Mouse (Mus musculus) midbrain, embryonic 11.5 days (tissue): ENCODE data around the gene Vtcn1. TPM values are rescaled to one million over a fixed set of nuclear protein-coding genes. Genes with fewer than 3 reads are reported as not detected.

Experiments used
- ATAC-seq: fragments of 200-750 bp; cut with Nextera tagmentation; 2 replicates; pipeline ENCODE4 v1.8.0; 2017; ENCODE audit warnings: moderate TSS enrichment, moderate library complexity; ENCODE audit not compliant: low FRiP score
- DNase-seq: peaks from one replicate; pipeline ENCODE4 v3.0.0; 2015; ENCODE audit warnings: low spot score; ENCODE audit errors: missing footprints
- H3K27ac ChIP-seq: fragments of 300-500 bp; sonication (generic); 2 replicates; pipeline ENCODE4 v1.5.1; 2014; ENCODE audit warnings: low read depth, low read length
- H3K27me3 ChIP-seq: fragments of 300-500 bp; sonication (generic); 2 replicates; pipeline ENCODE4 v1.6.1; 2014; ENCODE audit warnings: mild to moderate bottlenecking, low read length, moderate library complexity, mixed read lengths; ENCODE audit not compliant: control insufficient read depth, insufficient read depth
- H3K36me3 ChIP-seq: fragments of 300-500 bp; sonication (generic); 2 replicates; pipeline ENCODE4 v1.6.1; 2014; ENCODE audit warnings: mild to moderate bottlenecking, low read length, moderate library complexity, mixed read lengths; ENCODE audit not compliant: control insufficient read depth, insufficient read depth
- H3K4me1 ChIP-seq: fragments of 300-500 bp; sonication (generic); 2 replicates; pipeline ENCODE4 v1.6.1; 2014; ENCODE audit warnings: low read length; ENCODE audit not compliant: control insufficient read depth, insufficient read depth
- H3K4me2 ChIP-seq: fragments of 300-500 bp; sonication (generic); 2 replicates; pipeline ENCODE4 v1.6.1; 2014; ENCODE audit warnings: mild to moderate bottlenecking, moderate library complexity
- H3K4me3 ChIP-seq: fragments of 300-500 bp; sonication (generic); 2 replicates; pipeline ENCODE4 v1.5.1; 2014; ENCODE audit warnings: low read depth, low read length
- H3K9ac ChIP-seq: fragments of 300-500 bp; sonication (generic); 2 replicates; pipeline ENCODE4 v1.6.1; 2014; ENCODE audit warnings: low read length
- H3K9me3 ChIP-seq: fragments of 300-500 bp; sonication (generic); 2 replicates; pipeline ENCODE4 v1.6.1; 2016; ENCODE audit warnings: low read length; ENCODE audit not compliant: control insufficient read depth
- WGBS: fragments of 180-500 bp; shearing (Covaris S2); extraction: QIAGEN DNeasy Blood & Tissue Kit; methylation state at CpG from one replicate; pipeline ENCODE4 v1.1.7; 2014; 5-methylcytosine and 5-hydroxymethylcytosine counted together
- polyA plus RNA-seq: library from polyadenylated mRNA; unstranded; fragments of >200 nt; fragmentation: Nextera tagmentation; extraction: Ambion mirVana; gene quantifications from 2 replicates; pipeline ENCODE4 v1.2.1, GENCODE M21; 2014

Gene Vtcn1
- polyA plus RNA-seq, 1 experiment from 2014 or later, result not detected

DNA sequence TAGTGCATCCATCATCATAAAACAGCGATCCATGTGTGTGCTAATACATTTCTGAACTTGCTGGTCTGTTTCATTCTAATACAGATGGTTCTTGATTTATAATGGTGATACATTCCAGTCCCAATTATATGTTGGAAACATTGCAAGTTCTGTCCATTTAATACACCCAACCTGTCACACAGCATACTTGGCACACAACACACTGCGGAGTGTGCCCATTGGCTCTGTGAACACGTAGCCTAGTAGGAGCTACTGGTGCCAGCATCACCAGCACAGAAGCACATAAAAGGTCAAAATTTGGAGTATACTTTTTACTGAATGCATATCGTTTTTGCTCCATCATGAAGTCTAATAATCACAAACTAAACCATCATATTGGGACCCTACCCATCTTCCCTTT, 51.8 kb downstream of the Vtcn1 start:
- ATAC-seq, result no peak
- Histone ChIP-seq H3K4me2 (no peak overlapping the region), H3K27me3 (no peaks in the 10 kb centered on the region), H3K36me3 (no peaks in the 10 kb centered on the region), H3K27ac (no peak overlapping the region), H3K9me3 (no peaks in the 10 kb centered on the region), H3K4me1 (no peaks in the 10 kb centered on the region), H3K9ac (no peak overlapping the region), H3K4me3 (no peak overlapping the region)
- WGBS, result 93% methylated on average over 4 of the region's 4 CpGs
- DNase-seq, result no peak

DNA sequence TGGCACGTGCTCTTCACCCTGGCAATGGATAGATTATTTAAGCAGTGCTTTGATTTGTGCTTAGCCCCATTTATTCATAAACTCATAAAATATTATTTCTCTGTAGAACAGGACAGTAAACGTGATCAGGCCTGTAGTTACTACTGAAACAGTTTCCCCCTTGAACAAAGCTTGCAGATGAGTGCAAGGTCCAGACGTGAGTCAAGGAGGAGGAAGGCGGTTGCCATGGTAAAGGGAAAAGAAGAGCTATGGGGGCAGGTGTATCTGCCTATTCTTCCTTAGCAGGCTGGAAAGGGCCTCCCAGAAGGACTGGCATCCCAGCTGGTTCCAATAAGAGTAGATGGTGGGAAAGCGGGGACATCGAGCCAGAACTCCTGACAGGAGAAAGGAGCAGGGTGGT, 56.1 kb downstream of the Vtcn1 start:
- Histone ChIP-seq H3K9me3 (no peaks in the 10 kb centered on the region), H3K4me1 (no peaks in the 10 kb centered on the region), H3K4me2 (no peak overlapping the region), H3K9ac (no peak overlapping the region), H3K27ac (no peak overlapping the region), H3K36me3 (no peaks in the 10 kb centered on the region), H3K27me3 (no peaks in the 10 kb centered on the region), H3K4me3 (no peak overlapping the region)
- ATAC-seq (no peak), DNase-seq (no peak)
- WGBS, result 77% methylated on average over 6 of the region's 6 CpGs

DNA sequence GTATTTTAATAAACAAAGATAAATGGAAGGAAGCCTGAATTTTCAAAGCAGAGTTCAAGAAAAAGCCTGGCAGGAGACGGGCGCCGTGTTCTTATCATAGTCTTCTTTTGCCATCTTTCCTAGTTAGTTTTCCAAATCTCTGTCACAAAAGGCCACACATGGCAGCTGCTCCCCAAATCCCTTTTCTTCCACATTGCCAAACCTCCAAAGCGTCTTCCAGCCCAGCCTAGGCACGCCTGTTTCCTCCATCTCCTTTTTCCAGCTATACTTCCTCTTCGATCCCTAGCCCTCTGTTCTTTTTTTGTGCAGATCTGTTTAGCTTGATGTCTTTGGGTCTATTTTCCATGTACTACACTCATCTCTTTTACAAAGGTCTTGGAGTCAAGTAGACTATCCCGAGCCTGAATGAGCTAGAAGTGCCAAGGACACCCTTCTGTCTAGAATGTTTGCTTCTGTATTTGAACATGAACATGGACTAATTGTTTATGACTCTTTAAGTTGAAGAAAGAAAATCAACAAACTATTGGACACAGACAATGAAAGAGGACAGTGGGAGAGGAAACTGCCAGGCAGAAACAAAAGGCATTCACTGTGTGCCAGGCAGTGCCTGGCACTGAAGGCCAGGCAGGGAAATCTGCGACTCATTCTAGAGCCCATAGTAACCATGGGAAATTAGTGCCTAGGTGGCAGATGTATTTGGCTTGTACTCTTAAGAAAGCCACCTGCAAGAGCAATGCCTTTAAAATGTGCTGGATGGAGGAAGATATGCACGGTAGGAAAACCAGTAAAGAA, 56.8 kb downstream of the Vtcn1 start:
- H3K9ac ChIP-seq, result no peak overlapping the region
- no peak for DNase-seq
- 86% methylated on average over 9 of the region's 9 CpGs for WGBS
- H3K9me3 ChIP-seq, result no peaks in the 10 kb centered on the region
- no peak overlapping the region for H3K4me3 ChIP-seq
- no peaks in the 10 kb centered on the region for H3K27me3 ChIP-seq
- no peaks in the 10 kb centered on the region for H3K36me3 ChIP-seq
- no peaks in the 10 kb centered on the region for H3K4me1 ChIP-seq
- H3K27ac ChIP-seq, result no peak overlapping the region
- no peak for ATAC-seq
- H3K4me2 ChIP-seq, result no peak overlapping the region

DNA sequence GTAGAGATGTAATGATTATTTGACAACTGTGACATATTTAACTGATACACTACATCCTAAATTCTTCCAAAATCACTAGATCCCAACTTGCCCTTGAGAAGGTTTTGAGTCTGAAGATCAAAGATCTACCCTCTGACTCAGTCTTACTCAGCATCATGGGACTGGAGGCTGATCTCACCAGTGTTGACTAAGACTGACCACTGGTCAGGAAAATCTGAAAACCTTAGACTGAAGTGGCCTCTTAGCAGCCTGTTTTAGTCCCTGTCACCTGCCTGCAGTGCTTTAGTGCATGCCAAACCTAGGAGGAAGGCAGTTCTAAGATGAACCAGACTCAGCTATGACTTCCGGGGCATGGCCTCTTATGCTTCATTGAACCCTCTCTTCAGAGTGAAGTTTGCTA, 64.0 kb downstream of the Vtcn1 start:
- DNase-seq, result no peak
- no peak overlapping the region for H3K4me2 ChIP-seq
- H3K4me1 ChIP-seq, result no peaks in the 10 kb centered on the region
- no peak overlapping the region for H3K4me3 ChIP-seq
- no peaks in the 10 kb centered on the region for H3K36me3 ChIP-seq
- H3K27ac ChIP-seq, result no peak overlapping the region
- no peak for ATAC-seq
- no peak overlapping the region for H3K9ac ChIP-seq
- no peaks in the 10 kb centered on the region for H3K27me3 ChIP-seq
- 83% methylated on average over 1 of the region's 1 CpGs for WGBS
- H3K9me3 ChIP-seq, result no peaks in the 10 kb centered on the region

DNA sequence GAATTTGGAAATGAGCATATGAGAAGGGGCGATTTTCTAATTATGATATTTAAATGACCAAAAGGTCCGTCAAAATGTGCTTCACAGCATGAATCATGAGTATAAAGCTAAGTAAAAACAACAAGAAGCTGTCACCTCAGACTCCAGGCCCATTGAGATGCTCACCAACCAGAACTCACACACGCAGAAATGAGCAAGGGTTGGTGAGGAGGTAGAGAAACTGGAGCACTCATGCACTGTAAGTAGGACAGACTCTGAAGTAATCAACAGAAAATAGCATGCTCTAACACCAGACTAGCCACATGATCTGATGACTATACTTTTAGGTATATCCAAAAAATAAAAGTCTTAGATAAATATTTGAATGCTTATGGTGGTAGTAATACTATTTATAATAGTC, 65.1 kb downstream of the Vtcn1 start:
- no peak for DNase-seq
- no peaks in the 10 kb centered on the region for H3K9me3 ChIP-seq
- H3K4me1 ChIP-seq, result no peaks in the 10 kb centered on the region
- H3K9ac ChIP-seq, result no peak overlapping the region
- no peaks in the 10 kb centered on the region for H3K36me3 ChIP-seq
- no peak overlapping the region for H3K27ac ChIP-seq
- no peak overlapping the region for H3K4me2 ChIP-seq
- H3K27me3 ChIP-seq, result no peaks in the 10 kb centered on the region
- ATAC-seq, result no peak
- no peak overlapping the region for H3K4me3 ChIP-seq
- 92% methylated on average over 3 of the region's 3 CpGs for WGBS

DNA sequence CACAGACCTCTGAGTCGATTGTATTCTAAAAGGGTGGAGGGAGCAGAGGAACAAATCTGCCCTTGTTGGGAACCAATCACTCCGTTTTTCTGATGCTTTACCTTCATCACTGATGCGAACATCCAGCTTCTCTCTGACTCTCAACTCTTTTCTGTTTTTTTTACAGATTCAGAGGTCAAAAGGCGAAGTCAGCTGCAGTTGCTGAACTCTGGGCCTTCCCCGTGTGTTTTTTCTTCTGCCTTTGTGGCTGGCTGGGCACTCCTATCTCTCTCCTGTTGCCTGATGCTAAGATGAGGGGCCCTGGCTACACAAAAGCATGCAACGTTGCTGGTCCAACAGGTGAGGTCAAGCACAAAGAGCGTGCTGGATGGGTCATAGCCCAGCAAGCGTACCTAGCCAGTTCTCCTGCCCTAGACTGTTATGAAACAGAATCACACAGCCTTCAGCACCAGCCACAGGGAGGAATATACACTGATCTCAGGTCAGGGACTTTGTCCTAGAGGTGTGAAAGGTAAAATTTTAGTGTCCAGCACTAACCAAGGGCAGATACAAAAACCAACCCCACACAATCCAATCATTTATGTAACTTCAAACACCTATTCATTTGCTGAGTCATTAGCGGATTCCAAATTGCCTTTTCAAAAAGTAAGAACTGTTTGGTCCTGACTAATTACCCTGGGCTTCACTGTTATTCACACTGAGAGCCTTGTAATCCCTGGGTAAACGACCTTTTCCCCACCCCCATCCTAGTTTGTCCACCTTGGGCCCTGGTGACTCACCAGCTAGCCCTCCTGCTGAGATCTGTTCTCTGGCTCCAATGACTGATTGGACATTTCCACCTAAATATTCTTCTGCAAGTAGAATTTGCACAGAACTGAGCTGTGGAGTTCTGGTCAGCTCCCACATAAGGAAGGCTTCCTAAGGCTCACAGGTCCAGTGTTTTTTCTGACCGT, 67.4 kb downstream of the Vtcn1 start:
- Histone ChIP-seq H3K36me3 (no peaks in the 10 kb centered on the region), H3K27me3 (no peaks in the 10 kb centered on the region), H3K27ac (no peak overlapping the region), H3K9ac (no peak overlapping the region), H3K4me3 (no peak overlapping the region), H3K4me1 (no peaks in the 10 kb centered on the region), H3K4me2 (no peak overlapping the region), H3K9me3 (no peaks in the 10 kb centered on the region)
- 65% methylated on average over 11 of the region's 11 CpGs for WGBS
- DNase-seq (no peak), ATAC-seq (no peak)

DNA sequence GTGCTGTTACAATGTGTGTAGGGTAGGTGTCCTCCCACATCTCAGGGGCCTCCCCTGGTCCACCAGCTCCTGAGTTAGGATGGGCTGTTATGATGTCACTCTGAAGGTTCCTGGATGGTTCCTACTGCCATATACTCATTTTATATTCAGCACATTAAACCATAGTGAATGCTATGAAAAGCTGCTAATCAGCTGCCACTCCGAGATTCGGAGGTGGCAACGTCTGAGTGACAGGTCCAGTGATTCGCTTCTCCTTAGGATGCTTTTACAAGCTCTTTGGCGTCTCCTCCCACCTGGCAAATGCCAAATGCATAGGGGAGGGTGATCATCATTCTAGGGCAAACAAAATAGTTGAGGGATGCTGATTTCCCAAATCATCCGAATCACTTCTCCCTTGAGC, 70.2 kb downstream of the Vtcn1 start:
- Histone ChIP-seq H3K4me1 (no peaks in the 10 kb centered on the region), H3K9me3 (no peaks in the 10 kb centered on the region), H3K9ac (no peak overlapping the region), H3K4me2 (no peak overlapping the region), H3K27me3 (no peaks in the 10 kb centered on the region), H3K27ac (no peak overlapping the region), H3K4me3 (no peak overlapping the region), H3K36me3 (no peaks in the 10 kb centered on the region)
- no peak for ATAC-seq
- 81% methylated on average over 6 of the region's 6 CpGs for WGBS
- no peak for DNase-seq

DNA sequence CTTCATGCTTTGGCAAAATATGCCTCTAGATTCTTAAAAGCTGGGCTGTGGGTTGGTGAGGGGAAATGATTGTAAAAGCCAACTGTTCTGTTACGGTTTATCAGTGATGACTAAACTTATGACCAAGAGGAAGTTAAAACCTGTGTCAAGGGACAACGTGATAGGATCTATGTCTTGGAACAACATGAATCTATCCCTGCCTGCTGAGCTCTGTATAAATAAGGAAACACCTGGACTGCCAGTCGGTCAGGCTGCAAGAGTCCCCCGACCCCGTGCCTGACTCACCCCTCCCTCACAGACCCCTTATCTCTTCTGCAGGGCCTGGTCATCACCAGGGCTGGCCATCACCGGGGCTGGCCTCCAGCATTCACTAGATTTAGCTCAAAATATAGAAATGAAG, 80.9 kb downstream of the Vtcn1 start:
- H3K9ac ChIP-seq, result no peak overlapping the region
- H3K27me3 ChIP-seq, result no peaks in the 10 kb centered on the region
- H3K27ac ChIP-seq, result no peak overlapping the region
- no peak overlapping the region for H3K4me2 ChIP-seq
- DNase-seq, result no peak
- no peaks in the 10 kb centered on the region for H3K4me1 ChIP-seq
- WGBS, result 78% methylated on average over 6 of the region's 6 CpGs
- H3K9me3 ChIP-seq, result no peaks in the 10 kb centered on the region
- H3K36me3 ChIP-seq, result no peaks in the 10 kb centered on the region
- ATAC-seq, result no peak
- no peak overlapping the region for H3K4me3 ChIP-seq

DNA sequence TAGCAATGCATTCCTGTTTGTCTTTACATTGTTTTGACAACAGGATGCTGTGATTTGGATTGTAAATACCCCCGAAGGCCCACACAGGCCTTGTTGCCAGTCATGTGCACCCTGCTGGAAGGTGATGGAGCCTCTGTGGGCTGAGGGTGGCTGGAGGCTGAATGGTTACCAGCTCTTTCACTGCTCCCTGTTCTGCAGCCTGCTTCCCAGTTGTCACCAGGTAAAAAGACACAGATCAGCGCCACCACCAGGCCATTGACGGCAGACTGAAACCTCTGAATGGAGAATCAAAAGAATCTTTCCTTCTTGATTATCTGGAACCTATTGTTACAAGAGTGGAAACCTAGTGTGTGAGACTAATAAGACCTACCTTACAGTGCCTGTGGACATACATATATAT, 81.7 kb downstream of the Vtcn1 start:
- ATAC-seq, result no peak
- WGBS, result 30% methylated on average over 3 of the region's 3 CpGs

More for the DNA sequence above, 81.7 kb downstream of the Vtcn1 start:
- Histone ChIP-seq H3K4me2 (no peak overlapping the region), H3K9ac (no peak overlapping the region), H3K27me3 (no peaks in the 10 kb centered on the region), H3K9me3 (no peaks in the 10 kb centered on the region), H3K36me3 (no peaks in the 10 kb centered on the region), H3K4me3 (no peak overlapping the region), H3K27ac (no peak overlapping the region), H3K4me1 (no peaks in the 10 kb centered on the region)
- no peak for DNase-seq
